Mouse (Mus musculus): ENCODE measurements around the gene Dock3. TPM values are rescaled to one million over a fixed set of nuclear protein-coding genes. Genes with fewer than 3 reads are reported as not detected.

Dock3 gene
- polyA plus RNA-seq, 1 experiment, result 0.09 TPM

- TF ChIP-seq GATA1 (IDR thresholded peaks at IDR 0.05; ENCODE audit: borderline replicate concordance, low read length) (no peak), FLI1 (IDR thresholded peaks at IDR 0.05; ENCODE audit: low read length) (no peak)
- peaks cover 30% of the 10 kb centered on the region for H3K27me3 ChIP-seq (replicated peaks)
- no peaks in the 10 kb centered on the region for H3K4me1 ChIP-seq
- H3K9me3 ChIP-seq, result no peaks in the 10 kb centered on the region
- no peak overlapping the region for H3K4me3 ChIP-seq (replicated peaks)
- no peaks in the 10 kb centered on the region for H3K36me3 ChIP-seq (replicated peaks; ENCODE audit: low read length)
Measured at GRCm38 (mm10) chr9:106914878-106915277, 316.8 kb downstream of the Dock3 start.

- peaks cover 7% of the 10 kb centered on the region for H3K4me1 ChIP-seq
- TF ChIP-seq FLI1 (IDR thresholded peaks at IDR 0.05; ENCODE audit: low read length) (no peak), GATA1 (IDR thresholded peaks at IDR 0.05; ENCODE audit: borderline replicate concordance, low read length) (no peak)
- peaks cover 30% of the 10 kb centered on the region for H3K27me3 ChIP-seq (replicated peaks)
- H3K9me3 ChIP-seq, result no peaks in the 10 kb centered on the region
- no peaks in the 10 kb centered on the region for H3K36me3 ChIP-seq (replicated peaks; ENCODE audit: low read length)
- H3K4me3 ChIP-seq (replicated peaks), result no peak overlapping the region
Measured at GRCm38 (mm10) chr9:106913759-106914158, 317.9 kb downstream of the Dock3 start.

- peaks cover 31% of the 10 kb centered on the region for H3K27me3 ChIP-seq (replicated peaks)
- H3K36me3 ChIP-seq (replicated peaks; ENCODE audit: low read length), result no peaks in the 10 kb centered on the region
- H3K9me3 ChIP-seq, result no peaks in the 10 kb centered on the region
- TF ChIP-seq GATA1 (IDR thresholded peaks at IDR 0.05; ENCODE audit: borderline replicate concordance, low read length) (no peak), FLI1 (IDR thresholded peaks at IDR 0.05; ENCODE audit: low read length) (no peak)
- no peak overlapping the region for H3K4me3 ChIP-seq (replicated peaks)
- peaks cover 18% of the 10 kb centered on the region for H3K4me1 ChIP-seq
Measured at GRCm38 (mm10) chr9:106911624-106912023, 320.1 kb downstream of the Dock3 start.

GRCm38 (mm10) chr9:106908715-106909114 lies 323.0 kb downstream of the Dock3 start:
- peaks cover 22% of the 10 kb centered on the region for H3K27me3 ChIP-seq (replicated peaks)
- no peaks in the 10 kb centered on the region for H3K9me3 ChIP-seq
- no peak overlapping the region for H3K4me3 ChIP-seq (replicated peaks)
- no peaks in the 10 kb centered on the region for H3K36me3 ChIP-seq (replicated peaks; ENCODE audit: low read length)
- TF ChIP-seq GATA1 (IDR thresholded peaks at IDR 0.05; ENCODE audit: borderline replicate concordance, low read length) (no peak), FLI1 (IDR thresholded peaks at IDR 0.05; ENCODE audit: low read length) (no peak)
- peaks cover 20% of the 10 kb centered on the region for H3K4me1 ChIP-seq

GRCm38 (mm10) chr9:106908174-106908573 lies 323.5 kb downstream of the Dock3 start:
- H3K9me3 ChIP-seq, result no peaks in the 10 kb centered on the region
- H3K4me1 ChIP-seq, result peaks cover 24% of the 10 kb centered on the region
- H3K4me3 ChIP-seq (replicated peaks), result no peak overlapping the region
- H3K27me3 ChIP-seq (replicated peaks), result peaks cover 21% of the 10 kb centered on the region
- TF ChIP-seq GATA1 (IDR thresholded peaks at IDR 0.05; ENCODE audit: borderline replicate concordance, low read length), result no peak
- TF ChIP-seq FLI1 (IDR thresholded peaks at IDR 0.05; ENCODE audit: low read length), result no peak
- no peaks in the 10 kb centered on the region for H3K36me3 ChIP-seq (replicated peaks; ENCODE audit: low read length)

- Histone ChIP-seq H3K36me3 (replicated peaks; ENCODE audit: low read length) (no peaks in the 10 kb centered on the region), H3K9me3 (no peaks in the 10 kb centered on the region), H3K4me3 (replicated peaks) (no peak overlapping the region), H3K4me1 (peaks cover 37% of the 10 kb centered on the region), H3K27me3 (replicated peaks) (peaks cover 19% of the 10 kb centered on the region)
- TF ChIP-seq GATA1 (IDR thresholded peaks at IDR 0.05; ENCODE audit: borderline replicate concordance, low read length), result no peak
- TF ChIP-seq FLI1 (IDR thresholded peaks at IDR 0.05; ENCODE audit: low read length), result no peak
Measured at GRCm38 (mm10) chr9:106906597-106906996, 325.1 kb downstream of the Dock3 start.

GRCm38 (mm10) chr9:106903791-106904134 lies 327.9 kb downstream of the Dock3 start:
- no peaks in the 10 kb centered on the region for H3K36me3 ChIP-seq (replicated peaks; ENCODE audit: low read length)
- peaks cover 34% of the 10 kb centered on the region for H3K4me1 ChIP-seq
- H3K27me3 ChIP-seq (replicated peaks), result peaks cover 37% of the 10 kb centered on the region
- H3K9me3 ChIP-seq, result no peaks in the 10 kb centered on the region
- no peak overlapping the region for H3K4me3 ChIP-seq (replicated peaks)
- TF ChIP-seq FLI1 (IDR thresholded peaks at IDR 0.05; ENCODE audit: low read length), result no peak
- no peak for TF ChIP-seq GATA1 (IDR thresholded peaks at IDR 0.05; ENCODE audit: borderline replicate concordance, low read length)

GRCm38 (mm10) chr9:106903099-106903790 lies 328.5 kb downstream of the Dock3 start:
- H3K4me1 ChIP-seq, result peaks cover 33% of the 10 kb centered on the region
- no peaks in the 10 kb centered on the region for H3K36me3 ChIP-seq (replicated peaks; ENCODE audit: low read length)
- no peak for TF ChIP-seq FLI1 (IDR thresholded peaks at IDR 0.05; ENCODE audit: low read length)
- TF ChIP-seq GATA1 (IDR thresholded peaks at IDR 0.05; ENCODE audit: borderline replicate concordance, low read length), result no peak
- no peaks in the 10 kb centered on the region for H3K9me3 ChIP-seq
- peaks cover 38% of the 10 kb centered on the region for H3K27me3 ChIP-seq (replicated peaks)
- H3K4me3 ChIP-seq (replicated peaks), result no peak overlapping the region

- no peak overlapping the region for H3K4me3 ChIP-seq (replicated peaks)
- TF ChIP-seq FLI1 (IDR thresholded peaks at IDR 0.05; ENCODE audit: low read length) (no peak), GATA1 (IDR thresholded peaks at IDR 0.05; ENCODE audit: borderline replicate concordance, low read length) (no peak)
- no peaks in the 10 kb centered on the region for H3K9me3 ChIP-seq
- no peaks in the 10 kb centered on the region for H3K36me3 ChIP-seq (replicated peaks; ENCODE audit: low read length)
- H3K27me3 ChIP-seq (replicated peaks), result peaks cover 45% of the 10 kb centered on the region
- peaks cover 37% of the 10 kb centered on the region for H3K4me1 ChIP-seq
Measured at GRCm38 (mm10) chr9:106901596-106901995, 330.1 kb downstream of the Dock3 start.

- Histone ChIP-seq H3K4me1 (peaks cover 46% of the 10 kb centered on the region), H3K9me3 (no peaks in the 10 kb centered on the region), H3K4me3 (replicated peaks) (no peak overlapping the region), H3K36me3 (replicated peaks; ENCODE audit: low read length) (no peaks in the 10 kb centered on the region), H3K27me3 (replicated peaks) (peaks cover 47% of the 10 kb centered on the region)
- TF ChIP-seq GATA1 (IDR thresholded peaks at IDR 0.05; ENCODE audit: borderline replicate concordance, low read length) (no peak), FLI1 (IDR thresholded peaks at IDR 0.05; ENCODE audit: low read length) (no peak)
Measured at GRCm38 (mm10) chr9:106898901-106899300, 332.8 kb downstream of the Dock3 start.

Measured in megakaryocyte, embryonic 14.5 days (primary cell).